Mouse (Mus musculus): ENCODE measurements around the gene Pald1. TPM values are rescaled to one million over a fixed set of nuclear protein-coding genes. Genes with fewer than 3 reads are reported as not detected.

The Pald1 gene
- total RNA-seq, 2 experiments from 2014 or later: 17.6 to 18.8 TPM

DNA sequence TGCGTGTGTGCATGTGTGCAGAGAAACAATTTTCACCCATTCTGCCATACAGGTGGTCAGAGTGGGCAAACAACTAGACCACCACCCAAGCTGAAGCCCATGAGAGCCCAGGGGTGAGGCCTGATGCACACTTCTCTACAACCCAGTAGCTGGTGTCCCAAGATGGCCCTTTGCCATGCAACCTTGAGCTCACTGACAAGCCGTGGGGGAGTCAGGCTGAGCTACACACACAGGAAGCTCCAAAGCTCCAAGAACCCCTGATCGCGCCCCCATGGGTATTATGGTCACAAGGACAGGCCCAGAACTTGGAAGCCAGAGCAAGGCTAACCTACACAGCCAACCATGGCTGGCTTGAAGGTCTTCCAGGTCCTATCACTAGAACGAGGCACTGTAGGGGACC lies 5.3 kb downstream of the Pald1 start:
- DNase-seq (ENCODE audit: extremely low spot score in 1 of 2, low spot score in 2 of 2): no peak
- intact Hi-C loops (cut with DNase I): no loop called here

DNA sequence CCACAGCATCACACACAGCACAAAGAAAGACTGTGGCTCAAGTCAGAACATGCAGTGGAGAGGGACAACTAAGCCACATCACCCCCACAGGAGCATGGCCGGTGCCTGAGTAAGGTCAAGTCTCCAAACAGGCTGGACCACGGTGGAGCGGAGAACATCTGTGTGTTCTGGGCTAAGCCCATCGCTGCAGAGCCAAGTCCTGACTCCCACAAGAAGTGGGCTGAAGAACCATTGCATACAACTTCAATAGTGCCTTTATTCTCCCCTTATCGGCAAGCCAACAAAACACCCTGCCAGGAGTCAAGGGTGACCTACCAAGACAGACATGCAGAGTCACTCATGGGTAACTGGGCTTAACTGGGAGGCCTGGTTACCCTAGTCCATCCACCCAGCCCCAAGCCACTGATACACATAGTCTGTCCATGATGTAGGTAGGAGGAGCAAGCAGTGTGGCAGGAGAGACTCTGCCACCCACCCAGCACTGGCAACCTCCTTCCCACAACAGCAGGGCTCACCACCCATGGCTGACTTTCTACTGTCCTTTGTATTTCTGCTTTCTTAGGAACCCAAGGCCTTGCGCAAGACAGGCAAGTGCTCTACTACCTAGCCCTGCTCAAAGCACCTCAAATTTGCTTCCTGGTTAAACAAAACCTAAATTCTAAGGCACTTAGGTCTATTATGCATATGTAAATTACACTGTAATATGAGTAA lies 8.4 kb downstream of the Pald1 start:
- DNase-seq (ENCODE audit: extremely low spot score in 1 of 2, low spot score in 2 of 2): no peak
- intact Hi-C loops (cut with DNase I): no loop called here

DNA sequence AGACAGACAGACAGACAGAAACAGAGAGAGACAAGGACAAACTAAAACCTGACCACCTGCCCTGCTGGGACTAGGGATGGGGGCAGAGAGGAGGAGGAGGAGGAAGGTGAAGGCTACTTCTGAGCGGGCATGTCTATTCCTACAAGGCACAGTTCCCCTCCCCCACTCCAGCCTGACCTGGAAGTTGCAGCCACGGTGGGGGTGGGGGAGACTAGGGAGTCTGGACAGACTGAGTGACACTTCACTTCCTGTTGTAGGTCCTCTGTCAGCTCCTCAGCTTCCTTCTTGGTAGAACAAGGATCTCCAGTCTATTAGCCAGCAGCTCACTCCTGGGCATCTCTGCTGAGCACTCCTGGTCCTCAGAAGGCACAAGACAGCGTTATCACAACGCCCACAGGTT lies 9.3 kb downstream of the Pald1 start:
- intact Hi-C loops (cut with DNase I): no loop called here
- DNase-seq (ENCODE audit: extremely low spot score in 1 of 2, low spot score in 2 of 2): peak in 1 of 2 experiments; percentile 85

DNA sequence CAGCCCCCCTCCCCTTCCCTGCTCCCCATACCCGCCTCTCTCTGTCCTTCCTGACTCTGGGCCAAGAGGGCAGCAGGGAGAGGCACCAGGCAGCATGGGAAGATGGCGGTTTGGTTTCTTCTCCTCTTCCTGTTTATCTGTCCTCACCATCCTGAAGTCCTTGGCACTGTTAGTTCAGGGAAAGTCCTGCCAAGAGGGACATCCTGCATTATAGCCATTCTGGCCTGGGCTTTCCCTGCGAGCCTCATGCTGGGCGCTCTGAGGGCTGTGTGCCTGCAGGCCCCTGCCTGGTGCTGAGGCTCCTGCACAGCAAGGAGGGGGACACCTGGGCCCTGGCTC lies 10.8 kb downstream of the Pald1 start:
- no peak for DNase-seq (ENCODE audit: extremely low spot score in 1 of 2, low spot score in 2 of 2)
- intact Hi-C loops (cut with DNase I): no loop called here

DNA sequence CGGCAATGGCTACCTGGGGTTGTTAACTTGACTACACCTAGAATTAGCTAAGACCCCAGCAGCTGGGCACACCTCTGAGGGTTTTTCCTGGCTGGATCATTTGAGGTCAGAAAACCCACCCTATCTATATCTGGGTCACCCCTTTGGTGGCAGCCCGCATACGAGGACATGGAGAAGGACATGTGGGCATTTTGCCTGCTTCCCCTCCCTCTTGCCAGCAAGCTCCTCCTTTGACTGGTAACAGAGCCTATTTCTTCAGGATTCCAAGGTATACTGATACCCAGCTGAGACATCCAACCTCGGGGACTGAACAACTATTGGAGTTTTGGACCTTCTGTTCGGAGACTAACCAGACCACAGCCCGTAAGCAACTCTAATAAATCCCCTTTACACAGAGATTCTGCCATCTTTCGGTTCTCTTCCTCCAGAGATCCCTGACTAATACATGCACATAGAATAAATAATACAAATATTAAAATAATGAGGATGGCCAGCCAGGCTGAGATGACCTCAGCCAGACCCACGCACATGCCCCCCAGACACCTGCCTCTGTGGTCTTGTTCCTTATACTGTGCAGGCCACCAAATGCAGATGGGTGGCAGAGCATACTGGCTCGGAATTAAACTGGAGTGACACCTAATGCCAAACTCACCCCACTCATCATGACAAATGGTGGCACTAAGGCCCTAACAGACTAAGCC lies 11.3 kb downstream of the Pald1 start:
- intact Hi-C loops (cut with DNase I): no loop called here
- no peak for DNase-seq (ENCODE audit: extremely low spot score in 1 of 2, low spot score in 2 of 2)

DNA sequence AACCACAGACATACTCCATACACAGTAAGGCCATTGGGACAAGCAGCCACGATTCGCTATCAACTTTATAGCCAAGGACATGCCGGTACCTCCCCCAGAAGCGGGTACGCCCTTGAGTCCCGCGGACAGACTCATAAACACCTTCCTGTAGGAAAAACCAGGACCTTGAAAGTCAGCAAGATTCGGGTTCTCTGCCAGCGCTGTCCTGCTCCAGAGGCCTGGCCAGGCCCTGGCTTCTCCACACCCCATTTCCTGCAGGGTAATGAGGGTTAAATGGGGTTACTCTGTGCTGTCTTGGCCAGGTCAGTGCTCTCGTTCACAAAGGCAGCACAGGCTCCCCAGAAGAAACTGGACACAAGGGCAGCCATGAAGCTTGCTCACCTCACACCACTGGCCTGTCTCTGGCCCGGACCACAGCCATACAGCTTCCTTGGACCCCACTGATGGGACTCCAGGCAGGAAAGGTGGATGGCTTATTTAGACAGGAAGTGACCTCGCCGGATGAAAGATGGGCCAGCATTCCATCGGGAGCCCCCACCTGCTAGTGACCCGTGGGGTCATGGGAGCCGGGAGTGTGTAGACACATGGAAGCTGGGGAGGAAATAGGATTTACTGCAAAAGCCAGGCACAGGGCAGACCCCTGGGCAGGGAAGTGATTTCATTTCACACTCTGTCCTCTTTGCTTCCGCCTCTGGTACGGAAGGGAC lies 12.9 kb downstream of the Pald1 start:
- intact Hi-C loops (cut with DNase I): no loop called here

DNA sequence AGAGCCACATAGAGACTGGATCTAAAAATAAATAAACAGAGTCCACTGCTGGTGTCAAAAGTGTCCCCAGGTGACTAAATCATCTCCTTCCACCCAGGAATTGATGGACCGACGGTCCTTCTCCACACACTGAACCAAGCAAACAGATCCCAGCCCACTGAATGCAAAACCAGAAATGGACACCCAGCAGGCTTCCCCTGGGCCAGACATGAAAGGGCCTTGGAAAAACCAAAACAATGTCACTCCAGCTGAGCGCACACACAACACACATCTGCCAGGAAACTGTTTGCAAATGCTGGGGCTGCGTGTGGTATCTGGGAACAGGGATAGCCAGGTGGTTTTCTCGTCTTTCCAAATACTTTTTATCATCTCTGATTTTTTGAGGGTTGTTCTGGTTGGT lies 13.6 kb downstream of the Pald1 start:
- intact Hi-C loops (cut with DNase I): no loop called here
- DNase-seq (ENCODE audit: extremely low spot score in 1 of 2, low spot score in 2 of 2): peak in 1 of 2 experiments; percentile 65

More for the DNA sequence above, 12.9 kb downstream of the Pald1 start:
- peak in 1 of 2 experiments; percentile 76 for DNase-seq (ENCODE audit: extremely low spot score in 1 of 2, low spot score in 2 of 2)

DNA sequence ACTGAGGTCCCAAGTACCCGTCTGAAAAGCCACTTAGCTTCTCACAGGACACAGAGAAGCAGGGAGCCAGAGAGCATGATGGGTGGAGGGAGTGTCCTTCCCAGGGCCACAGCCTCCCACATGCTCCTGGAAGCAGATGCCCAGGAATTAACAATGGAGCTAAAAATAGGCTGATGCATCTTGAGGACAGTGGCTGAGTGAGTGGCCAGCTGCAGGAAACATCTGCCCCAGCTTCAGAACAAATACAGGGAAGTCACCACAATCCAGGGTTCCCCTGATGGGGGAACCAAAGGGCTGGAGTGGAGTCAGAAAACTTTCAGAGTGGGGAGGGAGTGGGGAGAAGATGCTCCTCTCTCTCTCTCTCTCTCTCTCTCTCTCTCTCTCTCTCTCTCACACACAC lies 17.4 kb downstream of the Pald1 start:
- intact Hi-C loops (cut with DNase I): no loop called here

DNA sequence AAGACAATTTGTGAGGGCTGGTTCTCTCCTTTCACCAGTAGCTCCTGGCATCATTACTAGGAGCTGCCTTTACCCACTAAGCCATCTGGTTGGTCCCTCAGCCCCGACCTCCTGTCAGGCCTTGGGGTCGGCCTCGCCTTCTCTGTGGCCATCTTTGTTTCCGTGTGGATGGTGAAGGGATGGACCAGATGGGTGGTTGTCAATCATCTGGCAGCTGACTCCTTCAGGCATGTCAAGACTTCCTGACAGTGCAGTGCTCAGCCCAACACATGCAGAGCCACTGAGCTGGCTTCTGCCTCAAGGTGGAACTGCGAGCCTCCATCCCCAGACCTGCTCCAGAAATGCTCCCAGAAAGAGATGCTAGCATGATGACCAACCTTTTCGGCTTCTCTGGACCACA lies 18.9 kb downstream of the Pald1 start:
- DNase-seq (ENCODE audit: extremely low spot score in 1 of 2, low spot score in 2 of 2): no peak
- intact Hi-C loops (cut with DNase I): no loop called here

More for the DNA sequence above, 17.4 kb downstream of the Pald1 start:
- peak in 1 of 2 experiments; percentile 58 for DNase-seq (ENCODE audit: extremely low spot score in 1 of 2, low spot score in 2 of 2)

DNA sequence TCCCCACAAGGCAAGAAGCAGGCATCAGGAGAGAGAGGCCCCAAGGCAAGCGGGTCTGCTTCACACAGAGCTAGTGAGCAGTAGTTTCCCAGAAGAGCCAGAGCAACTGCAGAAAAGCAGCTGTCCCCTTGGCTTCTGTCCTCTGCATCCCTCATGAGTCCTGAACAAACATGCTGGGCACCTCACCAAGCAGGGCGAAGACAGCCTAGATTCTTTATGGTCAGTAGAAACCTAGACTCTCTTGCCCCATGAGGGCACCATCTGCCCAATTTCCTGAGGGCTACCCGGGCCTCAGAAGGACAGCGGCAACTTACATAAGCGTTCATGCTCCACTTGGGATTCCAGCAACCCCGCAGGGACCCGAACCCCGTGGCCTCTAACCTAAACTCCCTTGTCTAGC lies 20.3 kb downstream of the Pald1 start:
- intact Hi-C loops (cut with DNase I): no loop called here
- DNase-seq (ENCODE audit: extremely low spot score in 1 of 2, low spot score in 2 of 2): no peak

DNA sequence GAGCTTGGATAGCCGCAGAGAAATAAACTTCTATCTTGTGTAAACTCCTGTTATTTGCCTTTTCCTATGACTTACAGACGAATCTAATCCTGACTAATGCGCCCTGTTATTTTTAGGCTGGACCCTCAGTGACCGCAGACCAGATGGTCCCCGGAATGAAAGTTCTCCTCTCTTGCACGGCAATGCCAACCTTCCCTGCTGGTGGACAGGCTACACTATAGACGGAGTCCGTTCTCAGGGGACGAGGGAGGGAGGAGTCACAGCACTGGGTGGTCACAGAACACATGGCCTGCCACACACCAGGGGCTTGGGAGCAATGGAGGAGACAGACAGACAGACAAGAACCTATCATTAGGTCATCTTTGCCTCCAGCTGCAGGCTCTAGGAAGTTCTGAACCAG lies 20.8 kb downstream of the Pald1 start:
- DNase-seq (ENCODE audit: extremely low spot score in 1 of 2, low spot score in 2 of 2): no peak

DNA sequence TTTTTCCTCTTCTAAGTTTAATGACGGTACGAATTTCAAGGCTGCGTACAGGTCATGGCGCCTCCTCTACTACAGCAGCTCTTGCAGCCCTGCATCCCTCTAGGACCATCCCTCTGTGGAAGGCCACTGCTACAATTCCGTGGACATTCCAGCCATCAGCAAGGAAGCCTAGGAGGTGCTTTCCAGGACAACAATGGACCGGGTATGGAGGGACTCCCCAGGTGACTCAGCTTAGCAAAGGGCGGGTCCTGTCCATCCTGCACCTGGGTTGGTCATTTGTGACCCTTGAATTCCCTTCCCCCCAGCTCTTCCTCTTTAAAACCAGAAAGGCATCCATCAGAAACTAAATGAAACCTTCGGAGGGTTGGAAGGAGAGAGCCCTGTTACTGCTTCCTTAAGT lies 22.7 kb downstream of the Pald1 start:
- no peak for DNase-seq (ENCODE audit: extremely low spot score in 1 of 2, low spot score in 2 of 2)
- intact Hi-C loops (cut with DNase I): no loop called here

More for the DNA sequence above, 20.8 kb downstream of the Pald1 start:
- intact Hi-C loops (cut with DNase I): no loop called here

DNA sequence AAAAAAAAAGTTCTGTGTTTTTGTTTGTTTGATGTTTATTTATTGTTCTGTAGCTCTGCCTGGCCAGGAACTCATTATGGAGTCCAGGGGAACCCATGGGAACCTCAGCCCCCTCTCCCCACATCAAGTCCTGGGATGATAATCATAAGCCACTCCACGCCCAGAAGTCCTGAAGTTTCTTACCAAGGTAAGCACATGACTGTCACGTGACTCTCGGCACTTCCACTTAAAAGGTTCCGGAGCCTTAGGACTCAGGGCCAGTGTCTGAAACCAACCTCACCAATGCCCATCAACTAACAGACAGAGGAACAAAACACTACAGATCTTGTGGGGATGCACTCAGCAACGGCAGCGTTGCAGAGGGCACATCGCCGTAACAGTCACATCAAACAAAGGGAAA lies 23.9 kb downstream of the Pald1 start:
- intact Hi-C loops (cut with DNase I): no loop called here
- no peak for DNase-seq (ENCODE audit: extremely low spot score in 1 of 2, low spot score in 2 of 2)

DNA sequence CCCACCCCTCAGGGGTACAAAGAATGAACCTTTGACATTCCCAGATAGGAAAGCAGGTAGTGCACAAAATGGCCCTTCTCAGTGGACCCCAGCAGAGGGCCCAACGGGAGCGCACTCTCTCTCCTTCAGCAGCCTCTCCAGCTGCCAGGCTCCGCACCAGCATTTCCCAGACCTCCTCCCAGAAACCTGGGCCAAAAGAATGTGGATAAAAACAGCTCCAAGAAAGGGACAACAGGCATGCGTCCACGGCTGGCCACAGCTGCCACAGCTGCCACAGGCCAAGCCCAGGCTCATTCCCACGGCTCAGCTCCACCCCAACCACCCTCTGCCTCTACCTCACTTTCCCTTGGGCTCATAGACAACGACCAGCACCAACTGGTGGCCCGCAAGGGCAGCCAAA lies 25.7 kb downstream of the Pald1 start:
- intact Hi-C loops (cut with DNase I): no loop called here
- DNase-seq (ENCODE audit: extremely low spot score in 1 of 2, low spot score in 2 of 2): peak in 1 of 2 experiments; percentile 58

DNA sequence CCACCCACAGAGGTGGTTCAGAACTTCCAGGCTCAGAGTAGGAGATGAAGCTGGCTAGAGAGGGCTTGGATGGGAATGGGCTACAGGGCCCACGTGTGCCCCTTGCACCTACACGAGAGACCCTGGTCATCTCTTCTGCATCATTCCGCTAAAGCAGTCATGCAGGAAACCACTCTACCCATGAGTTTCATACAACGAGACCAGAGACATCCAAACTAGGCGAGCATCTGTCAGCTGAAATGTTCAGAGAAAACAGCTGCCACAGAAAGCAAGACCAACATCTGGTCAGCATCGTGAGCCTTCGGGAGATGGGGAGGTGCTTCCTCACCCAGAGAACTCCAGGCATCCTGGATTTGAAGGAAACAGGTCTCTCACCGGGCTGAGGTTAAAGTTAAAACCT lies 26.8 kb downstream of the Pald1 start:
- DNase-seq (ENCODE audit: extremely low spot score in 1 of 2, low spot score in 2 of 2): no peak
- intact Hi-C loops (cut with DNase I): no loop called here

DNA sequence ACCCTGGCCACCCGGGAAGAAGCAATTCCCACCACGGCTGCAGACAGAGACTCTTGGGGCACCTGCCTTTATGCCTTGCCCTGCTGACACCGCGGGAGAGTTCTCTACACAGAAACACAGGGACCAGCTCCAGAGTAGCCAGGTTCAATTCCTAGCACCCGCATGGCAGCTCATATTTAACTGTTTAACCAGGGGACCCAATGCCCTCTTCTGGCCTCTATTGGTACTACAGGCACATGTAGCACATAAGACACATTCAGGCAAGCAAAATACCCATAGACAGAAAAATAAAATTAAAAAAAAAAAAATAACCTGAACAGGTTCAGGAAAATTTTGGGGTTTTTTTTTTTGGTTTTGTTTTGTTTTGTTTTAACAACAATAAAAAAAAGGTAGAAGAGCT lies 27.2 kb downstream of the Pald1 start:
- no peak for DNase-seq (ENCODE audit: extremely low spot score in 1 of 2, low spot score in 2 of 2)
- intact Hi-C loops (cut with DNase I): no loop called here

DNA sequence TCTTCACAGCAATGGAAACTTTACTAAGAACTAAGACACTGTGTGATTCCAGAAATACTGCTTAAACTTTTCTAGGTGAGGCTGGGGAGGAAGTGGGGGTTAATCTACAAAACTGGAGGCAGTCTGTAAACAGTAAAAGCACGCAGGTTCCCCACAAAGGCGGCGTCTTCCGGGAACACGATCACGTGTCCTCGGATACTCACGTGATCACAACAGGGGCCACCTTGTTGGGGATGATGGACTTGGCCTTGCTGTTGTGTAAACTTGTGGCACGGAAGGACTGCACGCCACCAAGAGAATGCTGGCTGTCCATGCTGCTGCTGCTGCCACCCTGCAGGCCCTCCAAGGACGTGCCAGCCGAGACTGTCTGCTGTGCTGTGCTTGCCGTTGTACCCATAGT lies 27.7 kb downstream of the Pald1 start:
- intact Hi-C loops (cut with DNase I): no loop called here
- no peak for DNase-seq (ENCODE audit: extremely low spot score in 1 of 2, low spot score in 2 of 2)

DNA sequence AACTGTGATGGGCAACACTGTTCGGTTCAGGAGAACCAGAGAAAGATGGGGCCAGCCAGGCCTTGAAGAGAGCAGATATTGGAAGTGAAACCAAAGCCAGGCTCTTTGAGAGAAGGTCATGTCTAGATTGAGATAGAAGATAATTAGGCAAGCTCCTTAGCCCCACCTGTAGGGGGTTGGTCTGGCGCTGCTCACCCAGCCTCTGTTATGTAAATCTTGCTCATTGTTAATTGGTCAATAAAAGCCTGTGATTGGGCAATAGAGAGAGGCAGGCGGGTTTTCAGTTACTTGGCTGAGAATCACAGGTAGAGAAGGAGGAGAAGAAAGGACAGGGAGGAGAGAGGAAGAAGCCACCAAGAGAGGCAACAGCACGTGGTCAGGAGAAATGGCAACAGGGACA lies 32.1 kb downstream of the Pald1 start:
- no peak for DNase-seq (ENCODE audit: extremely low spot score in 1 of 2, low spot score in 2 of 2)
- intact Hi-C loops (cut with DNase I): no loop called here

DNA sequence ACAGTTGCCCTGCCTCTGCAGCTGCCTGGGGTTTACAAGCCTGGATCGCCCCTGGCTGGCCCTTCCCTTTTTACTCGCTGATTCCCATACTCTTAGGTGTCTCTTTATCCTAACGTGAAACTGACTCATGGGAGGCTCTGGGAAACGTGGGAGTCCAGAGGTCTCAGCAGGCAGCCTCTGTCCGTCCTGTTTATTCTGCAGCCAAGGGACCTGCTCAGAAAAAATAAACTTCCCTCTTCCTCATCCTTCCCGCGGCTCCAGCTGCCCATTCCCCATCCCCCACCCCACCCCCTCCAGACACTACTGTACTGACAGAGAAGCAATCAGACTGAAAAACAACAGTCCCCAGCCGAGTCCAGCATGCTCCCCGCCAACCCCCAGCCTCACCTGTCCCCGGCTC lies 37.0 kb downstream of the Pald1 start:
- intact Hi-C loops (cut with DNase I): loop anchor here (10.0 kb wide), 1 partner anchor 308 kb away; no protein-coding TSS in a partner anchor
- no peak for DNase-seq (ENCODE audit: extremely low spot score in 1 of 2, low spot score in 2 of 2)

DNA sequence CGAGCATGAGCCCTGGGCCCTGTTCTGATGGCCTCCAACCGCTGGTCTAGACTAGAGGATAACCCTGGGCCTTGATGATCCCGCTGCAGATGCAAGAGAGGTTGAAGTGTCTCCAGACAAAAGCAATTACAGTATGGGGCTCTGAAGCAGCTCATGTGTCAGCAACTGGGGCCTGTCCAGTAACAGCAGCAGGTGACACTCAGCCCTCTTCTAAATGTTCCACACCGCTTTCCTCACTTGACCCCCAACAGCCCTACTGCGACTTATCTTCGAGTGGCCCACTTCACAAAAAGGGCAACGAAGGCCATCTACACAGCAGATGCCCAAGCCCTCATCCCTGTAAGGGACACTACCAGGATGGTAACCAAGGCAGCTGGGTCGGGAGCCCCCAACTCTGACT lies 38.2 kb downstream of the Pald1 start:
- DNase-seq (ENCODE audit: extremely low spot score in 1 of 2, low spot score in 2 of 2): no peak
- intact Hi-C loops (cut with DNase I): loop anchor here (10.0 kb wide), 1 partner anchor 310 kb away; no protein-coding TSS in a partner anchor

Measured in left cerebral cortex, postnatal 10 days (tissue).